Mouse (Mus musculus) forebrain, embryonic 13.5 days (tissue): ENCODE data around the gene P2ry6. TPM values are rescaled to one million over a fixed set of nuclear protein-coding genes. Genes with fewer than 3 reads are reported as not detected.
A peak's percentile ranks its signal among the peaks of the same experiment; 100 is the strongest.

Experiments
- ATAC-seq: fragments of 200-750 bp; cut with Nextera tagmentation; 2 replicates; pipeline ENCODE4 v1.8.0; 2017
- H3K27ac ChIP-seq: fragments of 300-500 bp; sonication (generic); 2 replicates; pipeline ENCODE4 v1.5.1; 2015; ENCODE audit warnings: inconsistent platforms, mild to moderate bottlenecking, moderate library complexity
- H3K27me3 ChIP-seq: fragments of 300-500 bp; sonication (generic); 2 replicates; pipeline ENCODE4 v1.6.1; 2015; ENCODE audit warnings: mild to moderate bottlenecking, inconsistent platforms
- H3K36me3 ChIP-seq: fragments of 300-500 bp; sonication (generic); 2 replicates; pipeline ENCODE4 v1.6.1; 2015; ENCODE audit warnings: mild to moderate bottlenecking, inconsistent platforms; ENCODE audit not compliant: poor library complexity, severe bottlenecking
- H3K4me1 ChIP-seq: fragments of 300-500 bp; sonication (generic); 2 replicates; pipeline ENCODE4 v1.6.1; 2015; ENCODE audit warnings: inconsistent platforms
- H3K4me2 ChIP-seq: fragments of 300-500 bp; sonication (generic); 2 replicates; pipeline ENCODE4 v1.6.1; 2015; ENCODE audit warnings: inconsistent platforms, mild to moderate bottlenecking, moderate library complexity
- H3K4me3 ChIP-seq: fragments of 300-500 bp; sonication (generic); 2 replicates; pipeline ENCODE4 v1.5.1; 2015; ENCODE audit warnings: mild to moderate bottlenecking, inconsistent platforms
- H3K9ac ChIP-seq: fragments of 300-500 bp; sonication (generic); 2 replicates; pipeline ENCODE4 v1.6.1; 2015; ENCODE audit warnings: mild to moderate bottlenecking, inconsistent platforms
- H3K9me3 ChIP-seq: fragments of 300-500 bp; sonication (generic); replicated peaks from 2 replicates; pipeline ENCODE4 v1.6.1; 2016; ENCODE audit warnings: inconsistent platforms
- WGBS: fragments of 180-500 bp; shearing (Covaris S2); methylation state at CpG from one replicate; pipeline ENCODE4 v1.1.7; 2015; 5-methylcytosine and 5-hydroxymethylcytosine counted together
- polyA plus RNA-seq: library from polyadenylated mRNA; unstranded; fragments of >200 nt; fragmentation: Nextera tagmentation; extraction: Ambion mirVana; gene quantifications from 2 replicates; pipeline ENCODE4 v1.2.1, GENCODE M21; 2015

Gene P2ry6
- polyA plus RNA-seq, 1 experiment from 2014 or later, result 1.4 TPM

DNA sequence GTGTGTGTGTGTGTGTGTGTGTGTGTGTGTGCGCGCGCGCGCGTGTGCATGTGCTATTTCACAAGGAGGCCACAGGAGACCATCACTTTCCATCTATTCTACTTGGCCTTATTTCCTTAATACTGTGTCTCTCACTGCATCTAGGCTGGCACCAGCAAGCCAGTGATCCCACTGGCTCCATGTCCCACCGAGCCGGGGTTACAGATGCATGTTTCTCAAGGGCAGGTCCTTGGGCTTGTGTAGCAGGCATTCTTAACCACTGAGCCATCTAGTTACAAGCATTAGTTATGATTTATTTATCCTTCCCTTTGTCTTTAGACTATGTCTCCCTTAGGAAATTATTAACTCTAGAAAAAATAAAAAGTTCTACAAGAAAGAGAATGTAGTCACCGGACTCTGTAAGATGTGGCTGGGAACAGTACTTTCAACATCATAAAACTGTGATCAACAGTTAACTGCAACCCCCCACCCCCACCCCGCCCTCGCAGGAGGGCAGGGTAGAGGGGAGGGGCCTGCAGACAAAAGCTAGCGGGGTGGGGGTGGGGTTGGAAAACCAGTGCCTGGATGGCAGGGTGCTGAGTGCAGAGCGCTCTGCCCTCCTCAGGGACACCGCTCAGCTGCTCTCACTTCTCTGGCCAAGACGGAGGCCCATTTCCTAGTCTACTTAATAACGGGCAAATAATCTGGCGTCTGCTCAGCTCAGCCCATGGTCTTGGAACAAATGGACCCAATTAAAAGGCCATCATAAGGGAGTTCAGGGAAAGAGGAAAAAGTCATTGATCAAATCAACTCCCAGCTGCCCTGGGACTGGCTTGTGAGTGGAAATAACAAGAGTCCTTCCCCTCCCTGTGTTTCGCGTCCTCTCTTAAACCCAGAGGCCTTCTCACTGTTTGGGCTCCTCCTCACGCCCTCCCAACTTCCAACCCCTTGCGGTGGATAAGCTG is 10.3 kb upstream of the P2ry6 start:
- ATAC-seq, result peak; percentile 61
- Histone ChIP-seq H3K9me3 (no peaks in the 10 kb centered on the region), H3K4me2 (no peak overlapping the region; the same call in 1 of the 2 replicates), H3K4me3 (no peak overlapping the region), H3K27ac (no peak overlapping the region), H3K9ac (no peak overlapping the region), H3K36me3 (no peaks in the 10 kb centered on the region), H3K27me3 (no peaks in the 10 kb centered on the region), H3K4me1 (peaks cover 9% of the 10 kb centered on the region)
- WGBS, result 37% methylated on average over 21 of the region's 21 CpGs

DNA sequence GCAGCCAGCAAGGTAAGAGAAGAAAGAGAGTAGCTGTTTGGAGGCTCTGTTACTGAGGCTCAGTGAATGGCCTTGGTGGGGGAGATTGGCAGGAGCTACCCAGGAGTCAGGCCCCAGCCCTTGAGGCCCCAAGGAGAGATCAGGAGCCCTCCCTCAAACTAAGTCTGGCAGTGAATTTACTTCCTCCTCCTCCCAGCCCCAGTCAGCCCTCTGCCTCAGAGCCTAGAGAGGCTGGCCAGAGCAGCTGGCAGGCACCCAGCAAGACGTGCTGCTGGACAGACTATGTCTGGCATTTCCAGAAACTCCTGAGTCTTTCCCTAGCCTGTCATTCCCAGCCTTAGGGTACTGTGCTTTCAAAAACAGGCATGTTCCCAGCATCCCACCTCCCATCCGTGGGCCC is 4.7 kb upstream of the P2ry6 start:
- Histone ChIP-seq H3K36me3 (no peaks in the 10 kb centered on the region), H3K4me1 (peaks cover 11% of the 10 kb centered on the region), H3K27ac (no peak overlapping the region), H3K9me3 (no peaks in the 10 kb centered on the region), H3K4me2 (no peak overlapping the region), H3K9ac (no peak overlapping the region), H3K4me3 (no peak overlapping the region), H3K27me3 (peaks cover 16% of the 10 kb centered on the region)
- ATAC-seq, result no peak
- WGBS, result 51% methylated on average over 2 of the region's 2 CpGs

DNA sequence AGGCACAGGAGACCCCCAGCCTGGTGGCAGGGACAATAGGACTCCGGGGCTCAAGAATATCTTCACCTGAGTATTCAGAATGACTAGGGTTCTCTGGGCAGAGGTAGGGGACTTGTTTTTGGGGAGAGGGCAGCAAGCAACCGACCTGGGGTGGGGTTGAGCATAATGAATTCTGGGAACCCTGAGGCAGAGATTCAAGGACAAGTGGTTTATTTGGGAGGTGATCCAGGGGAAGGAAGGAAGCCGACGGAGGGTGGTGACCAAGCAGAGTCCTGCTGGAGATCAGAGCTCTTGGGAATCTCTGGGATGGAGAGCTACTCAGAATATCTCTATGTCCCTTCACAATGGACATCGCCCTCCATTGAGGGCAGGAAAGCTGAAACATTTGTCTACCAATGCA is 3.7 kb upstream of the P2ry6 start:
- 81% methylated on average over 5 of the region's 5 CpGs for WGBS

GRCm38 (mm10) chr7:100972875-100973274 is 1.6 kb downstream of the P2ry6 start:
- WGBS, result 47% methylated on average over 3 of the region's 3 CpGs
- H3K9ac ChIP-seq, result no peak overlapping the region
- no peak overlapping the region for H3K4me2 ChIP-seq
- no peaks in the 10 kb centered on the region for H3K9me3 ChIP-seq
- peaks cover 37% of the 10 kb centered on the region for H3K27me3 ChIP-seq
- no peak for ATAC-seq
- no peaks in the 10 kb centered on the region for H3K36me3 ChIP-seq
- no peak overlapping the region for H3K4me3 ChIP-seq
- peaks cover 13% of the 10 kb centered on the region for H3K4me1 ChIP-seq
- H3K27ac ChIP-seq, result no peak overlapping the region

More for the DNA sequence above, 3.7 kb upstream of the P2ry6 start:
- peaks cover 13% of the 10 kb centered on the region for H3K4me1 ChIP-seq
- H3K27me3 ChIP-seq, result peaks cover 26% of the 10 kb centered on the region
- H3K9ac ChIP-seq, result no peak overlapping the region
- no peak for ATAC-seq
- H3K4me2 ChIP-seq, result no peak overlapping the region
- no peaks in the 10 kb centered on the region for H3K36me3 ChIP-seq
- H3K9me3 ChIP-seq, result no peaks in the 10 kb centered on the region
- no peak overlapping the region for H3K27ac ChIP-seq
- no peak overlapping the region for H3K4me3 ChIP-seq

DNA sequence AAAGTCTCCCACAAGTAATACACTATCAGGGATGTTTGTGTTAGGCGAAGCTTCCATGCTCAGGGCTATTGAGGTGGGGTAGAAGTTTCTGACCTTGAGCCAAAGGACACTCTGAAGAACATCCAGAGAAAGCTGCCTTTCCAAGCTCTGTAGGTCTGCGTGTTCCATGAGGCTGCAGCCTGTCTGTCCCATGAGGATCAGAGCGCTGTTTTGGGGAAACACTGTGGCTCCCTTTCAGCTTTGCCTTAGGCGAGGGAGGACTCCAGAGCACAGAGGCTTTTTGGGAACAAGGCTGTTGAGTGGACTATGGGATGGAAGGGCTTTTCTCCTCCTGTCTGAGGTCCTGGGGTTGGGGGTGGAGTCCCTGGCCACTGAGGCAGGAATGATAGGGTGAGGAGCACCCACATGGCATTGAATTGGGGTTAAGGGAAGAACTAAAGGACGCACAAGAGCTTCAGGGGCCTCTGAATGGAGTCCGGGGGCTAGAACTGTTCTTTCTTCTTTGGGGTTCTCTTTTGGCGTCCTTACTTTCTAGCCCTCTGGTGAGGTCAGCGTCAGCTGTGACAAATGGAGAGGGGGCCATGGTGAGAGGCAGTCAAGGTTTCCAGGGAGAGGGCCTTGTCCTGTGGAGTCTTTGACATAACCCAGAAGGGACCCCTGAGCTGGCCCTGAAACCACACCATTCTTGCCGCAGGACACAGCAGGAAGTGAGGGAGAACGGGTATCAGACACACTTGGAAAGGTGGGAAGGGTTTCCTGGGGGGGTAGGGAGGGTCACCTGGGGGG is 5.4 kb downstream of the P2ry6 start:
- Histone ChIP-seq H3K4me3 (no peak overlapping the region), H3K9me3 (no peaks in the 10 kb centered on the region), H3K27ac (no peak overlapping the region), H3K27me3 (peaks cover 20% of the 10 kb centered on the region), H3K4me2 (no peak overlapping the region), H3K9ac (no peak overlapping the region), H3K4me1 (peaks cover 1% of the 10 kb centered on the region), H3K36me3 (no peaks in the 10 kb centered on the region)
- no peak for ATAC-seq
- WGBS, result 78% methylated on average over 10 of the region's 10 CpGs

DNA sequence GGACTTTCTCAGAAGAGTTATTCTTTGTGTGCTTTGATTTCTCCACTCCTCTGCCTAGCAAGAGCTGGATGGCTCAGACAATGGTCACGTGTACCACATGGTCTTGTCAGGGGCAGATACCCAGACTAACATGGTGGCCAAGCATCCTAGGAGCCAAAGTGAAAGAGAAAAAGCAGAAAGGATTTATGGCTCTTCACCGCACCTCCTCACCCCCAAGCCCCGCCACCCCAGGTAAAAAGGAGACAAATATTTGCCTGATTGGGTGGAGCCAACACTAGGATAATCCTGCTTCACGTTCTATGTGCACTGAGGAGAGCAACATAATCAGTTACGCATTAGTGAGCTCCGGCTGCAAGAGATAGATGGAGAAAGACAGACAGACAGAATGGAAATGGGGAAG is 6.1 kb downstream of the P2ry6 start:
- H3K27me3 ChIP-seq, result peaks cover 13% of the 10 kb centered on the region
- no peak overlapping the region for H3K9ac ChIP-seq
- H3K36me3 ChIP-seq, result no peaks in the 10 kb centered on the region
- no peaks in the 10 kb centered on the region for H3K9me3 ChIP-seq
- no peak for ATAC-seq
- WGBS, result 89% methylated on average over 6 of the region's 6 CpGs
- no peak overlapping the region for H3K27ac ChIP-seq
- H3K4me3 ChIP-seq, result no peak overlapping the region
- H3K4me2 ChIP-seq, result no peak overlapping the region
- no peaks in the 10 kb centered on the region for H3K4me1 ChIP-seq

GRCm38 (mm10) chr7:100967850-100968249 is 6.6 kb downstream of the P2ry6 start:
- 84% methylated on average over 9 of the region's 9 CpGs for WGBS
- no peak for ATAC-seq
- no peak overlapping the region for H3K4me3 ChIP-seq
- peaks cover 8% of the 10 kb centered on the region for H3K27me3 ChIP-seq
- H3K9ac ChIP-seq, result no peak overlapping the region
- H3K9me3 ChIP-seq, result no peaks in the 10 kb centered on the region
- no peaks in the 10 kb centered on the region for H3K36me3 ChIP-seq
- H3K4me1 ChIP-seq, result no peaks in the 10 kb centered on the region
- H3K4me2 ChIP-seq, result no peak overlapping the region
- H3K27ac ChIP-seq, result no peak overlapping the region

DNA sequence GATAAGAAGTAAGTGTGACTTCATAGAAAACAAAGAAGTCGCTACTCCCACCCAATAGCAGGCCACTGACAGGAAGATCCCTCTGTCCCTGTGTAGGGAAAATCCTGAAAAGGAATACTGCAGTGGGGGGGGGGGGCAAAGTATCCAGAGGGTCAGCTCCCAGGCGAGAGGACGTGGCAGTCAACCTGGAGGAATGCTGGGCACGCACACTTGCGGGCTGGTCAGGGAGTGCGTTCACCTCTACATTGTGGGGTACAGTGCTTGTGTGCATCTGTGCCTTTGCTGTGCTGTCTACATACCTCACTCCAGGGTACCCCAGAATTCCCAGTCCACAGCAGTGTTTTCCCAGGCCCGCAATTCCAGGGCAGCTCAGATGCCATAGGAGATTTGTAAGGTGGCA is 8.4 kb downstream of the P2ry6 start:
- no peaks in the 10 kb centered on the region for H3K9me3 ChIP-seq
- H3K9ac ChIP-seq, result no peak overlapping the region
- 72% methylated on average over 7 of the region's 7 CpGs for WGBS
- no peak overlapping the region for H3K27ac ChIP-seq
- no peak for ATAC-seq
- no peaks in the 10 kb centered on the region for H3K4me1 ChIP-seq
- H3K27me3 ChIP-seq, result 0 out of 2 replicates have a peak, but pooled peaks cover 2% of the 10 kb centered on the region
- no peak overlapping the region for H3K4me3 ChIP-seq
- no peaks in the 10 kb centered on the region for H3K36me3 ChIP-seq
- H3K4me2 ChIP-seq, result no peak overlapping the region

- Histone ChIP-seq H3K27ac (no peak overlapping the region), H3K36me3 (no peaks in the 10 kb centered on the region), H3K4me1 (no peaks in the 10 kb centered on the region), H3K4me3 (no peak overlapping the region), H3K9ac (no peak overlapping the region), H3K9me3 (no peaks in the 10 kb centered on the region), H3K4me2 (no peak overlapping the region), H3K27me3 (no peaks in the 10 kb centered on the region)
- 21% methylated on average over 4 of the region's 4 CpGs for WGBS
- ATAC-seq, result no peak
Measured at GRCm38 (mm10) chr7:100965079-100965478, 9.4 kb downstream of the P2ry6 start.

GRCm38 (mm10) chr7:100964242-100964641 is 10.2 kb downstream of the P2ry6 start:
- H3K27ac ChIP-seq, result no peak overlapping the region
- 64% methylated on average over 6 of the region's 6 CpGs for WGBS
- H3K36me3 ChIP-seq, result no peaks in the 10 kb centered on the region
- ATAC-seq, result no peak
- no peaks in the 10 kb centered on the region for H3K27me3 ChIP-seq
- H3K4me2 ChIP-seq, result no peak overlapping the region
- H3K9ac ChIP-seq, result no peak overlapping the region
- no peaks in the 10 kb centered on the region for H3K4me1 ChIP-seq
- no peaks in the 10 kb centered on the region for H3K9me3 ChIP-seq
- no peak overlapping the region for H3K4me3 ChIP-seq

GRCm38 (mm10) chr7:100963381-100963780 is 11.1 kb downstream of the P2ry6 start:
- ATAC-seq, result no peak
- no peak overlapping the region for H3K4me2 ChIP-seq
- no peaks in the 10 kb centered on the region for H3K4me1 ChIP-seq
- H3K27ac ChIP-seq, result no peak overlapping the region
- H3K36me3 ChIP-seq, result no peaks in the 10 kb centered on the region
- no peaks in the 10 kb centered on the region for H3K9me3 ChIP-seq
- H3K9ac ChIP-seq, result no peak overlapping the region
- 66% methylated on average over 8 of the region's 8 CpGs for WGBS
- H3K27me3 ChIP-seq, result no peaks in the 10 kb centered on the region
- no peak overlapping the region for H3K4me3 ChIP-seq

DNA sequence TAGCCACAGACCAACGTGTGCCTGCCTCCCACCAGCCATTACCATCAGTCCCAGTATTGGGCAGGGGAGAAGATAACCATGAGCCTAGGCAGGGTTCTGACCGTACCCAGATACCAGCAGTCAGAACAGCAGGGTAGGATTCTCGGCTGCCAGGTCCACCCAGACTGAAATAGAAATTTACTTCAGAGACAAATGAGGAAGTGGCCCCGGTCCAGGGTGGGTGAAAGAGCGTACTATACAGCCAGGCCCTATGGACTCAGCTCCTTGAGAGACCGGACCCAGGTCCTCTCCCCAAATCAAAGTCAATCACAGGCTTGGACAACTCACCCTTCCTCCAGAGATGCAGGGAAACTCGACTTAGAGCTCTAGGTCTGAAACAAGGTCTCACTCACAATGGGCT is 13.3 kb downstream of the P2ry6 start:
- Histone ChIP-seq H3K9me3 (no peaks in the 10 kb centered on the region), H3K4me2 (no peak overlapping the region), H3K27me3 (no peaks in the 10 kb centered on the region), H3K36me3 (no peaks in the 10 kb centered on the region), H3K9ac (no peak overlapping the region), H3K4me3 (no peak overlapping the region), H3K4me1 (no peaks in the 10 kb centered on the region), H3K27ac (no peak overlapping the region)
- ATAC-seq, result no peak
- WGBS, result 78% methylated on average over 7 of the region's 7 CpGs
